Mouse (Mus musculus) cerebellum, adult 2 months (tissue): ENCODE data around the gene Nr6a1.

Source experiments
- CTCF ChIP-seq: fragments of 200-500 bp; IDR thresholded peaks from 2 replicates; pipeline ENCODE4 v1.5.1; 2011; ENCODE audit warnings: low read depth, mild to moderate bottlenecking, control low read depth, low read length, moderate library complexity, borderline replicate concordance; ENCODE audit not compliant: insufficient read depth
- POLR2A ChIP-seq: fragments of 200-500 bp; IDR thresholded peaks from 2 replicates; pipeline ENCODE4 v1.6.1; 2011; ENCODE audit warnings: low read length, control low read depth, borderline replicate concordance; ENCODE audit not compliant: insufficient read depth

DNA sequence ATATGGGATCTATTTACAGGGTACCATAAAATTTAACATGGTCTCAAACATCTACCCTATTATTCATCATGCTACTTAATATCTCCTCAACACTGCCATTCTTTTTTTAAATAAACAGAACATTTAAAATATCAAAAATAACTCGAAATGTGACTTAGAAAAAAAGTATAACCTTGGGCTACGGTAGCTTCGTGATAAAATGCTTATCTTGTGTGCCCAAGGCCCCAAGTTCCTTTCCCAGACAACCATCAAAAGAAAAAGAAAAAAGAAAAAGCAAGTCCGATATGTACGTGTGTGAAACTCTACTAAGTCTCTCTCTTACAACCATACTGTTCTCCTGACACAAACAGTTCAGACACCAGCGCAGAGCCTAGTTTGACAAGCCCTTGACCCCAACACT, 92.0 kb downstream of the Nr6a1 start:
- TF ChIP-seq CTCF = no peak
- no peak for TF ChIP-seq POLR2A
